ENCODE assay signal across 9 mouse cellular contexts in genomic region chr1:60428932-60429331, GRCm38 (mm10). TPM values are rescaled to one million over a fixed set of nuclear protein-coding genes. Genes with fewer than 3 reads are reported as not detected.
DNase-seq lines count a peak whose midpoint lies in the region; ATAC-seq and TF ChIP-seq lines count a peak whose summit lies in the region.
"Had no signal": no experiment of that assay in that cellular context is flagged by ENCODE, and none has a peak within 500 bp of the region (broad histone marks: within the 10 kb centered on the region; RNA-seq: fewer than 3 reads in every experiment).

No protein-coding gene starts in this region.

- TF ChIP-seq CTCF in midbrain, postnatal 0 days (IDR thresholded peaks at IDR 0.05) = peak; percentile 74

- ATAC-seq in midbrain, postnatal 0 days (ENCODE audit: low FRiP score) = no peak
- no peak for ATAC-seq in midbrain, embryonic 13.5 days

- H3K4me3 ChIP-seq in midbrain, postnatal 0 days (ENCODE audit: low read depth, low read length) = no peak overlapping the region
- H3K4me3 ChIP-seq in midbrain, embryonic 13.5 days (replicated peaks) = no peak overlapping the region
- H3K4me3 ChIP-seq: neural tube, embryonic 12.5 days had no signal

- H3K27ac ChIP-seq in midbrain, postnatal 0 days (ENCODE audit: low read depth, low read length) = no peak overlapping the region
- H3K27ac ChIP-seq in midbrain, embryonic 13.5 days = no peak overlapping the region
- H3K27ac ChIP-seq: neural tube, embryonic 12.5 days had no signal

- no peak overlapping the region for H3K4me2 ChIP-seq in midbrain, postnatal 0 days (ENCODE audit: low read depth, low read length, poor library complexity, severe bottlenecking)
- H3K4me2 ChIP-seq in midbrain, embryonic 13.5 days (replicated peaks) = no peak overlapping the region
- H3K4me2 ChIP-seq: neural tube, embryonic 12.5 days had no signal

- no peaks in the 10 kb centered on the region for H3K9me3 ChIP-seq in midbrain, postnatal 0 days (ENCODE audit: low read length)
- no peaks in the 10 kb centered on the region for H3K9me3 ChIP-seq in midbrain, embryonic 13.5 days
- H3K9me3 ChIP-seq: neural tube, embryonic 12.5 days had no signal

- no peak overlapping the region for H3K9ac ChIP-seq in midbrain, postnatal 0 days (replicated peaks; ENCODE audit: low read length, poor library complexity, severe bottlenecking)
- no peak overlapping the region for H3K9ac ChIP-seq in midbrain, embryonic 13.5 days (replicated peaks)
- H3K9ac ChIP-seq: neural tube, embryonic 12.5 days had no signal

- 71% methylated on average over 2 of the region's 2 CpGs for WGBS in midbrain, postnatal 0 days
- 70% methylated on average over 2 of the region's 2 CpGs for WGBS in midbrain, embryonic 13.5 days

- H3K36me3 ChIP-seq in midbrain, postnatal 0 days (ENCODE audit: insufficient read depth, low read length) = no peaks in the 10 kb centered on the region
- no peaks in the 10 kb centered on the region for H3K36me3 ChIP-seq in midbrain, embryonic 13.5 days

- DNase-seq in embryo, embryonic 10 days (ENCODE audit: low spot score) = peak; percentile 44
- DNase-seq in embryo, embryonic 9.5 days (ENCODE audit: extremely low spot score) = no peak
- DNase-seq in midbrain, postnatal 0 days (ENCODE audit: low spot score) = peak; percentile 24
- DNase-seq in embryo, embryonic 10.5 days (ENCODE audit: low spot score) = peak; percentile 24
- peak; percentile 8 for DNase-seq in mesoderm, embryonic 11.5 days (ENCODE audit: low read depth, low spot score)
- DNase-seq in right cerebral cortex, postnatal 14 days = no peak
- no peak for DNase-seq in urinary bladder, postnatal 36 days (ENCODE audit: low spot score in 2 of 2)

- H3K27me3 ChIP-seq in midbrain, postnatal 0 days (ENCODE audit: insufficient read depth, low read length) = no peaks in the 10 kb centered on the region
- H3K27me3 ChIP-seq in midbrain, embryonic 13.5 days = no peaks in the 10 kb centered on the region
- H3K27me3 ChIP-seq: neural tube, embryonic 12.5 days had no signal

- H3K4me1 ChIP-seq in midbrain, postnatal 0 days (ENCODE audit: insufficient read depth, low read length) = no peaks in the 10 kb centered on the region
- H3K4me1 ChIP-seq in midbrain, embryonic 13.5 days (replicated peaks) = 0 out of 2 replicates have a peak, but pooled peaks cover 13% of the 10 kb centered on the region

RNA-seq across cellular contexts. Expression of gene Abi2, which starts 19.5 kb away (rescaled TPM):
- 269 and 303 TPM in 2 replicates for total RNA-seq in midbrain, postnatal 0 days (2014; rRNA removed)
- polyA plus RNA-seq in midbrain, postnatal 0 days (2015; fragmentation: Nextera tagmentation; extraction: Ambion mirVana) = 88.0 and 98.2 TPM in 2 replicates
- polyA plus RNA-seq in midbrain, embryonic 13.5 days (2015; fragmentation: Nextera tagmentation; extraction: Ambion mirVana) = 72.3 and 78.4 TPM in 2 replicates

Comparison
In these comparisons a context has a peak if more than half of its experiments do, and no peak if none do; other contexts are left out.
1. DNase-seq: peak in embryo, embryonic 10 days (single experiment), midbrain, postnatal 0 days (single experiment), embryo, embryonic 10.5 days (single experiment) and mesoderm, embryonic 11.5 days (single experiment); none in embryo, embryonic 9.5 days (single experiment), right cerebral cortex, postnatal 14 days (single experiment) and urinary bladder, postnatal 36 days (0 of 2).